Mouse (Mus musculus) embryonic facial prominence, embryonic 15.5 days (tissue): ENCODE results near the gene Minpp1. TPM values are rescaled to one million over a fixed set of nuclear protein-coding genes. Genes with fewer than 3 reads are reported as not detected.

Experiments used
- ATAC-seq: fragments of 200-750 bp; cut with Nextera tagmentation; 2 replicates; pipeline ENCODE4 v1.8.0; 2017; ENCODE audit warnings: low read depth, moderate TSS enrichment; ENCODE audit not compliant: insufficient number of reproducible peaks, low FRiP score, low TSS enrichment
- H3K27ac ChIP-seq: fragments of 300-500 bp; sonication (generic); replicated peaks from 2 replicates; pipeline ENCODE4 v1.5.1; 2015; ENCODE audit warnings: mild to moderate bottlenecking, inconsistent platforms
- H3K27me3 ChIP-seq: fragments of 300-500 bp; sonication (generic); 2 replicates; pipeline ENCODE4 v1.6.1; 2015; ENCODE audit warnings: inconsistent platforms
- H3K36me3 ChIP-seq: fragments of 300-500 bp; sonication (generic); 2 replicates; pipeline ENCODE4 v1.6.1; 2015; ENCODE audit warnings: mild to moderate bottlenecking, inconsistent platforms
- H3K4me1 ChIP-seq: fragments of 300-500 bp; sonication (generic); 2 replicates; pipeline ENCODE4 v1.6.1; 2015; ENCODE audit warnings: inconsistent platforms
- H3K4me2 ChIP-seq: fragments of 300-500 bp; sonication (generic); replicated peaks from 2 replicates; pipeline ENCODE4 v1.6.1; 2015; ENCODE audit warnings: mild to moderate bottlenecking, inconsistent platforms
- H3K4me3 ChIP-seq: fragments of 300-500 bp; sonication (generic); replicated peaks from 2 replicates; pipeline ENCODE4 v1.5.1; 2015; ENCODE audit warnings: mild to moderate bottlenecking, inconsistent platforms
- H3K9ac ChIP-seq: fragments of 300-500 bp; sonication (generic); 2 replicates; pipeline ENCODE4 v1.6.1; 2015; ENCODE audit warnings: inconsistent platforms
- H3K9me3 ChIP-seq: fragments of 300-500 bp; sonication (generic); replicated peaks from 2 replicates; pipeline ENCODE4 v1.6.1; 2016; ENCODE audit warnings: inconsistent platforms
- WGBS: fragments of 180-500 bp; shearing (Covaris S2); methylation state at CpG from one replicate; pipeline ENCODE4 v1.1.7; 2015; 5-methylcytosine and 5-hydroxymethylcytosine counted together
- polyA plus RNA-seq: library from polyadenylated mRNA; unstranded; fragments of >200 nt; fragmentation: Nextera tagmentation; extraction: Ambion mirVana; gene quantifications from 2 replicates; pipeline ENCODE4 v1.2.1, GENCODE M21; 2015

Minpp1 gene
- polyA plus RNA-seq, 1 experiment from 2014 or later, result 62.4 TPM

DNA sequence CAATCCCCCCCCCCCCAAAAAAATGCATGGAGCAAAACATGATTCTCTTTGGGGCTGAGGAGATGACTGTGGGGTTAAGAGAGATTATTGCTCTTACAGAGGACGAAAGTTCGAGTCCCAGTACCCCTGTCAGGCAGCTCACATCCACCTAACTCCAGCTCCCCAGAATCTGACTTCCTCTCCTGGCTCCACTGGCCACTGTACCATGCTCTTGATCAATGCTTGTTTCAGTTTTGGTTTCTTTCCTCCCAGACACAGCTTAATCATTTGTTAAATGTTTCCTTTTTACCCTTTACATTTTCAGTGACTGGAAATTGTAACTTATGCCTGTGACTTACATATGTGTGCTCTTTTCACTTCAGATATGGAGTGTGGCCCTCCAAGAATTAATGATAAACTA lies 5.4 kb downstream of the Minpp1 start:
- no peak overlapping the region for H3K4me3 ChIP-seq

DNA sequence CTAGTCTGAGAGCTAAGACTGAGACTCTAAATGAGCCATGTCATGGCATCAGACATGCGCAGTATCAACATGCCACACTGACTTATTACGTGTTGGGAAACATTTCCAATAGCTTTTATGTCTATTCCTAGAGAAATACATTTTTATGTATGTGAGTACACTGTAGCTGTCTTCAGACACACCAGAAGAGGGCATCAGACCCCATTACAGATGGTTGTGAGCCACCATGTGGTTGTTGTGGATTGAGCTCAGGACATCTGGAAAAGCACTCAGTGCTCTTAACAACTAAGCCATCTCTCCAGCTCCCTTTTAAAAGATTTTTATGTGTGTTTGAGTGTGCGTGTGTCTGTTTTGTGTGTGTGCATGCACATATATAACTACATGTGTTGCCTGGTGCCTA lies 6.8 kb downstream of the Minpp1 start:
- H3K27me3 ChIP-seq, result no peaks in the 10 kb centered on the region
- H3K4me2 ChIP-seq, result no peak overlapping the region
- WGBS, result 93% methylated on average over 3 of the region's 3 CpGs
- no peak overlapping the region for H3K27ac ChIP-seq
- no peak overlapping the region for H3K4me3 ChIP-seq
- no peaks in the 10 kb centered on the region for H3K9me3 ChIP-seq
- H3K9ac ChIP-seq, result no peak overlapping the region
- ATAC-seq, result no peak
- H3K4me1 ChIP-seq, result peaks cover 3% of the 10 kb centered on the region
- H3K36me3 ChIP-seq, result peaks cover 8% of the 10 kb centered on the region; the same call in 1 of the 2 replicates

More for the DNA sequence above, 5.4 kb downstream of the Minpp1 start:
- Histone ChIP-seq H3K9ac (no peak overlapping the region), H3K9me3 (no peaks in the 10 kb centered on the region), H3K36me3 (peaks cover 8% of the 10 kb centered on the region; the same call in 1 of the 2 replicates), H3K4me2 (no peak overlapping the region), H3K27ac (no peak overlapping the region), H3K4me1 (peaks cover 13% of the 10 kb centered on the region), H3K27me3 (no peaks in the 10 kb centered on the region)
- 94% methylated on average over 2 of the region's 2 CpGs for WGBS
- no peak for ATAC-seq

DNA sequence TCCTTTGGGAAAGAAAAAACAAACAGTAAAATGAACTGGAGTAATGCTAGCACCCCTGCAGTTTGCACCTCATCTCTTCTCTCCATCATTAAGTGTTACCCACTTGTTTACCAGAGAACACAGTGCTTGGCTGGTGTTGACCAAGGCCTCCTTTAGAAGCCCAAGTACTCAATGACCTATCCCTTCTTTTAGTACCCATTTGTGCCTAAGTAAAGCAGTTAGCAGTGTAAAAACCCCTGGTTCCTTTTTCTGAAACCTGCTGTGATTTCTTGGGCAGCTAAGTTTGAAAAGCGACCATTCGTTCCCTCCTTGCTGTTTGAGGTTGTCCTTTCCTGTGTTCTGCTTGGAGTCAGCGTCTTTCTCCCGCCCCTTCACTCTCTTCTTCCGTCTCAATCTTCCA lies 7.4 kb downstream of the Minpp1 start:
- H3K4me1 ChIP-seq, result no peaks in the 10 kb centered on the region
- no peaks in the 10 kb centered on the region for H3K27me3 ChIP-seq
- no peak overlapping the region for H3K4me2 ChIP-seq
- H3K36me3 ChIP-seq, result peaks cover 9% of the 10 kb centered on the region; the same call in 1 of the 2 replicates
- no peak overlapping the region for H3K27ac ChIP-seq
- no peak overlapping the region for H3K9ac ChIP-seq
- H3K9me3 ChIP-seq, result no peaks in the 10 kb centered on the region
- H3K4me3 ChIP-seq, result no peak overlapping the region
- 87% methylated on average over 5 of the region's 5 CpGs for WGBS
- ATAC-seq, result no peak

DNA sequence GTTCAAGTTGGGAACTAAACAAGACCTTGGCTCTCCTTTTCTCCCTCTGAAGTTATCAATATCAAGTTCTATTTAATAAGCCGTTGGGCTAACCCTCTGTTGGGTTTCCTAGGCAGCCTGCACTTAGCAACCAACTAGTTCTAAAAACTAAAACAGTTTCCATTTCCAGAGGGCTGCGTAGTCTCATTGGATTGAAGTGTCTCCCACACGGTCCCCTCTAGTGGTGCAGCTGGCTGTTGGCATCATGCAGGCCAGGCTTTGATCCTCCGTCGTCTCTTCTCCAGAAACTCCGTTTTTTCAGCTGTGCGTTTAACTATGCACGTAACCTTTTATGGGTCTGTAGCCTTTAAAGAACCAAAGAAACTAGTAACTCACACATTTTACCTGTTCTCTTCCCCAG lies 7.9 kb downstream of the Minpp1 start:
- WGBS, result 76% methylated on average over 8 of the region's 8 CpGs

DNA sequence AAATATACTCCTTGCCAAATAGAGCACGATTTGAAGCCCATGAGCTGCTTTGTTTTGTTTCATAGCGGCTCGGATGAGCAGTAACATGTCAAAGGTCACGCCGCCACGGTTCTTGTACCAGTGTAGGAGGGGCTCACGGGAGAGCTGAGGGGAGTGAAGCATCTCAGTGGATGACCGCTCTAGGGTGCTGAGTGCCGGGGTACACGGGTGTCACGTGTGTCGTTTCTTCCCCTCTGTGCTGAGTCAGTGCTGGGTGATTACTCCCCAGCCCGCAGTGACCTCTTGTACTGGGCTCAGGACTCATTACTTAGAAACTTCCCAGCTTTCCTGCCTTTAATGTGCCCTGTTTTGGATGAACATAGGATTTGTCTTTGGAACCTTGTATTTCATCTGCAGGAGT lies 9.0 kb downstream of the Minpp1 start:
- no peak overlapping the region for H3K4me3 ChIP-seq
- H3K36me3 ChIP-seq, result peaks cover 22% of the 10 kb centered on the region
- 91% methylated on average over 13 of the region's 13 CpGs for WGBS
- H3K9me3 ChIP-seq, result no peaks in the 10 kb centered on the region
- no peak overlapping the region for H3K4me2 ChIP-seq
- H3K9ac ChIP-seq, result no peak overlapping the region
- ATAC-seq, result no peak
- no peak overlapping the region for H3K27ac ChIP-seq
- no peaks in the 10 kb centered on the region for H3K27me3 ChIP-seq
- H3K4me1 ChIP-seq, result no peaks in the 10 kb centered on the region

More for the DNA sequence above, 7.9 kb downstream of the Minpp1 start:
- Histone ChIP-seq H3K27me3 (no peaks in the 10 kb centered on the region), H3K36me3 (peaks cover 14% of the 10 kb centered on the region), H3K4me3 (no peak overlapping the region), H3K4me1 (no peaks in the 10 kb centered on the region), H3K27ac (no peak overlapping the region), H3K4me2 (no peak overlapping the region), H3K9me3 (no peaks in the 10 kb centered on the region), H3K9ac (no peak overlapping the region)
- ATAC-seq, result no peak

DNA sequence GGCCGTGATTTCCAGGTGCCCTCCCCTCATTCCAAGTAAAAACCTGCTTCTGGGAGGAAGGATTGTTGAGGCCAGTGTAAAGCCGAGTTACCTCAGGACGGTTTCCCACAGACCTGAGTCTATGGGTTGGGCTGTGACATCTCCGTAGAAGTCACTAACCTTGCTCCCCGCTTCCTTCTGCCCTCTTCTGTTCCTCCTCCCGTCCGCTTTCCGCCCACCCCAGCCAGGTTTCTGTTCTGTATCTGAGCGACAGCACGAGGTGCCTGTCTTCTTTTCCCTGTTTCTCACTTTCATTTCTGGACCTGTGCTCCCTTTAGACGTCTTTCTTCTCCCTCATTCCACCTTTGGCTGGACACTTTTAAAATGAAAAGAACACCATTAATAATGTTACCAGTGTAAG lies 9.5 kb downstream of the Minpp1 start:
- Histone ChIP-seq H3K4me2 (no peak overlapping the region), H3K27ac (no peak overlapping the region), H3K27me3 (no peaks in the 10 kb centered on the region), H3K4me3 (no peak overlapping the region), H3K9me3 (no peaks in the 10 kb centered on the region), H3K36me3 (peaks cover 24% of the 10 kb centered on the region), H3K9ac (no peak overlapping the region), H3K4me1 (no peaks in the 10 kb centered on the region)
- 87% methylated on average over 11 of the region's 11 CpGs for WGBS
- ATAC-seq, result no peak

DNA sequence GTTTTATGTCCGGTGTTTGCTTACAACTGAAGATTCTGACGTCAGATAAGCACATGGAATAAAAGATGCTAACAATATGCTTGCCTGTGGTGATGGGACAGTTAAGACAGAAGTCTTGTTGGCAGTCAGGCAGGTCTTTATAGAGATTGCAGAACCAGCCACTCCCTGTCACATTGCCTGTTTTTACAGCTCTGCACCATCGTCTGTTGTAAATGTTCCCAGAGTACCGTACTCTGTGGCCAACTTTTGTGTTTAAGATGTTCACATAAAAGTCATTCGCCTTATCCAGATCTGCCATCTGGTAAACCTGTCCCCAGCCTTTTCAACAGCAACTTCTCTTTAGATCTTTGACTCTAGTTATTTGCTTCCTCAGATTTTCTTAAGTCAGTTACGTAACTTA lies 11.8 kb downstream of the Minpp1 start:
- Histone ChIP-seq H3K4me2 (no peak overlapping the region), H3K27ac (no peak overlapping the region), H3K9me3 (no peaks in the 10 kb centered on the region), H3K27me3 (no peaks in the 10 kb centered on the region), H3K4me1 (no peaks in the 10 kb centered on the region), H3K4me3 (no peak overlapping the region), H3K36me3 (peaks cover 30% of the 10 kb centered on the region), H3K9ac (no peak overlapping the region)
- WGBS, result 78% methylated on average over 6 of the region's 6 CpGs
- no peak for ATAC-seq

DNA sequence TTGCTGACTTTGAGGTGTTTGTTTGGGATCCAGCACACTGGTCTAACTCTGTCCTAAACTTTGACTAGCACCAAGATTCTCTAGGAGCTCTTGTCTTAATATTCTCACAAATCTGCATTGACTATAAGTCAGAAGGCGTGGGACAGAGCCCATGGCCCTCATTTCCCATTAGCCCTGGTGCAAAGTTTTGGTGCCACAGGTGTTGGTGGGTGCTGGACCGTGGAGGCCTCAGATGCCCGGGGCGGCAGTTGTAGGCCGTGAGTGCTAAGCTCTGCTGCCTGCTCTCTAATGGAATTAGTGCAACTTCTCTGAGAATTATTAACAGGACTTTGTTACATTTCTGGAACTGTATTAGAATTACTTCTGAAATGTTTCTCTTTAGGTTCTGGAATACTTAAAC lies 12.4 kb downstream of the Minpp1 start:
- no peaks in the 10 kb centered on the region for H3K4me1 ChIP-seq
- ATAC-seq, result no peak
- H3K9ac ChIP-seq, result no peak overlapping the region
- no peak overlapping the region for H3K27ac ChIP-seq
- H3K4me3 ChIP-seq, result no peak overlapping the region
- H3K36me3 ChIP-seq, result peaks cover 30% of the 10 kb centered on the region
- no peaks in the 10 kb centered on the region for H3K27me3 ChIP-seq
- 96% methylated on average over 5 of the region's 5 CpGs for WGBS
- H3K4me2 ChIP-seq, result no peak overlapping the region
- H3K9me3 ChIP-seq, result no peaks in the 10 kb centered on the region

DNA sequence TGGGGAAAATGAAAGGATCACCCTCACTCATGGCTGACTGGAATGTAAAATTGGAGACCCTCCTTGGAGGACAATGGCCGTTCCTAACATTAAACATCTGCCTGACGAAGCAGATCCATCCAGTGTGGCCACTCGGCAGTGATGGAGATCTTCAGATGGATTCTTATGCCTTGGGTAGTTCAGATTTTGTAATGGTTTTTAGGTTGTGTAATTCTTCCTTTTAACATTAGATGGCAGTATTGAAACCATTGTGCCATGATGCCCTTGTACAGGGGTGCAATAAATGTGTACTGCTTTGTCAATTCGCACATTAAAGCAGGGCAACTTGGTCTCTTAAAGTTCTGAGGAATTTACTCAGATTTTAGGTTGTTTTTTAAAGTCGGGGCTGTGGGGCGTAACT lies 15.8 kb downstream of the Minpp1 start:
- WGBS, result 78% methylated on average over 6 of the region's 6 CpGs
- no peaks in the 10 kb centered on the region for H3K27me3 ChIP-seq
- H3K4me3 ChIP-seq, result no peak overlapping the region
- H3K9me3 ChIP-seq, result no peaks in the 10 kb centered on the region
- peaks cover 26% of the 10 kb centered on the region for H3K36me3 ChIP-seq
- no peak for ATAC-seq
- no peak overlapping the region for H3K9ac ChIP-seq
- no peak overlapping the region for H3K4me2 ChIP-seq
- no peak overlapping the region for H3K27ac ChIP-seq
- no peaks in the 10 kb centered on the region for H3K4me1 ChIP-seq

DNA sequence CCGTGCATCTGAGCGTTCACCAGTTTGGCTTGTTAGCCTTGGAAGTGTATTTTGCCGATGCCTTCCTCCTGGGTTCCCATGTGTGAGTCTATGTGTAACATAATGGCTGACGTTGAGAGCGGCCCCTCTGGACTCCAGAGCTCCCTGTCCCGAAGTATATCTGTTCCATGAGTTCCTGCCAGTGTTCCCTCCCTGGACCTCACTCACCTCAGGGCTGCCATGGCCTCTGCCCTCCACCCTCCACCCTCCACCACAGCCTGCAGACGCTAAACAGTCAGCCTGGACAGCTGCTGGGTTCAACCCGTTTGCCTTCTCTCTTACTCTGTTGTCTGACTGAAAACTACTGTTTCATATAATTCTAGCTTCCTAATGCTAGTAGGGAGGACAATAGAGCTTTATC lies 20.5 kb downstream of the Minpp1 start:
- Histone ChIP-seq H3K27me3 (no peaks in the 10 kb centered on the region), H3K4me3 (no peak overlapping the region), H3K9ac (no peak overlapping the region), H3K27ac (no peak overlapping the region), H3K9me3 (no peaks in the 10 kb centered on the region), H3K4me1 (no peaks in the 10 kb centered on the region), H3K36me3 (peaks cover 16% of the 10 kb centered on the region), H3K4me2 (no peak overlapping the region)
- WGBS, result 78% methylated on average over 8 of the region's 8 CpGs
- ATAC-seq, result no peak

DNA sequence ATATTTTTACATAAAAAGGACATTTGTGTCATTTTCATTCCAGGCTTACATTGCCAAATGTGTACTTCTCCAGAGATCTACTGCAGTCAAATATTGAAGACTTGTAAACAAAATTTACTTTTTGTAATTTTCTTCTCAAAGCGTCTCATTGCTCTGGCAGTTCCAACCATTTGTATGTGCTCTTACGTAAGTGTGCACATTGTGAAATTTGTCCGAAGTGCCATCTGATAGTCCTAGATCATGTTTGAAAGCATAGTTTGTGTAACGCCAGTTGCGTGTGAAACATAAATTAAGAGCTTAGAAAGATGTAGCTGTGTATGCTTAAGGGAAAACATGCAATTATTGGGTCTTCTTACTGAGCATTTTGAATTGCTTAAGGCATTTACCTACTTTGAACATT lies 20.9 kb downstream of the Minpp1 start:
- H3K27me3 ChIP-seq, result no peaks in the 10 kb centered on the region
- H3K36me3 ChIP-seq, result peaks cover 16% of the 10 kb centered on the region
- H3K27ac ChIP-seq, result no peak overlapping the region
- WGBS, result 70% methylated on average over 5 of the region's 5 CpGs
- H3K9ac ChIP-seq, result no peak overlapping the region
- H3K4me2 ChIP-seq, result no peak overlapping the region
- H3K9me3 ChIP-seq, result no peaks in the 10 kb centered on the region
- ATAC-seq, result no peak
- H3K4me1 ChIP-seq, result no peaks in the 10 kb centered on the region
- H3K4me3 ChIP-seq, result no peak overlapping the region

DNA sequence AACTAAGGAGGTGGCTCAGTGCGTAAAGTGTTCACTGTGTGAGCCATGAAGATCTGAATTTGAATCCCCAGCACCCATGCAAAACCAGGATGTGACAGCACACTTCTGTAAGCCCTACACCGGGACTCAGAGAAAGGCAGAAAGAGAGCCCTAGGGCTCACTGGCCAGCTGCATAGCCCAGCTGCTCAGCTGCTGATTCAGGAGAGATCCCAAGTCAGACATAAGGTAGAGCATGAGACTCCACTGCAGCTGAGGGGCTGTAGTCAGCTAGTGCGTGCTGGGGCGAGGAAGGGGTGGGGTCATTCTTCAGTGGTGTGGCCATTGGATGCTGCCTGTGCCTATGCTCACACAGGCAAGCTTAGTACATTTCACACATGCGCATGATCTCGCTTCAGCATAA lies 21.5 kb downstream of the Minpp1 start:
- Histone ChIP-seq H3K4me1 (no peaks in the 10 kb centered on the region), H3K9ac (no peak overlapping the region), H3K9me3 (peaks cover 3% of the 10 kb centered on the region; the same call in 1 of the 2 replicates), H3K36me3 (peaks cover 19% of the 10 kb centered on the region), H3K4me3 (no peak overlapping the region), H3K27me3 (no peaks in the 10 kb centered on the region), H3K27ac (no peak overlapping the region), H3K4me2 (no peak overlapping the region)
- no peak for ATAC-seq
- 72% methylated on average over 6 of the region's 6 CpGs for WGBS
